ENCODE assay signal across 8 mouse cellular contexts in genomic region chr14:121172065-121173036, GRCm38 (mm10).
A peak's percentile ranks its signal among the peaks of the same experiment; 100 is the strongest.
DNase-seq lines count a peak whose midpoint lies in the region; ATAC-seq and TF ChIP-seq lines count a peak whose summit lies in the region.

No protein-coding gene starts in this region.

- H3K27ac ChIP-seq in lung, postnatal 0 days (ENCODE audit: low read length) = peak overlapping the region; percentile 43; the same call in 1 of the 2 replicates
- H3K27ac ChIP-seq in forebrain, embryonic 14.5 days (ENCODE audit: low read depth, low read length) = peak overlapping the region; percentile 80
- H3K27ac ChIP-seq in midbrain, embryonic 14.5 days (replicated peaks; ENCODE audit: low read depth, low read length) = peak overlapping the region; percentile 77

- H3K27me3 ChIP-seq in lung, postnatal 0 days (replicated peaks; ENCODE audit: insufficient read depth, low read length) = no peaks in the 10 kb centered on the region
- H3K27me3 ChIP-seq in forebrain, embryonic 14.5 days (replicated peaks; ENCODE audit: control insufficient read depth, insufficient read depth, low read length) = no peaks in the 10 kb centered on the region
- no peaks in the 10 kb centered on the region for H3K27me3 ChIP-seq in midbrain, embryonic 14.5 days (ENCODE audit: control insufficient read depth, insufficient read depth, low read length)

- TF ChIP-seq CTCF in lung, postnatal 0 days (IDR thresholded peaks at IDR 0.05) = no peak

- peaks cover 3% of the 10 kb centered on the region; the same call in 1 of the 2 replicates for H3K4me1 ChIP-seq in lung, postnatal 0 days (ENCODE audit: insufficient read depth, low read depth, low read length)
- peaks cover 26% of the 10 kb centered on the region for H3K4me1 ChIP-seq in forebrain, embryonic 14.5 days (ENCODE audit: control insufficient read depth, insufficient read depth, low read length)
- H3K4me1 ChIP-seq in midbrain, embryonic 14.5 days (ENCODE audit: control insufficient read depth, insufficient read depth, low read length) = peaks cover 22% of the 10 kb centered on the region

- no peak overlapping the region for H3K4me2 ChIP-seq in lung, postnatal 0 days (replicated peaks; ENCODE audit: low read depth, low read length)
- peak overlapping the region; percentile 43 for H3K4me2 ChIP-seq in forebrain, embryonic 14.5 days (ENCODE audit: low read length)
- H3K4me2 ChIP-seq in midbrain, embryonic 14.5 days (ENCODE audit: low read length) = peak overlapping the region; percentile 41

- WGBS in lung, postnatal 0 days = 62% methylated on average over 19 of the region's 19 CpGs
- WGBS in forebrain, embryonic 14.5 days = 8% methylated on average over 19 of the region's 19 CpGs
- 38% methylated on average over 19 of the region's 19 CpGs for WGBS in midbrain, embryonic 14.5 days

- H3K9ac ChIP-seq in lung, postnatal 0 days (replicated peaks; ENCODE audit: low read depth) = no peak overlapping the region
- H3K9ac ChIP-seq in forebrain, embryonic 14.5 days (ENCODE audit: low read length) = peak overlapping the region; percentile 43; the same call in 1 of the 2 replicates
- peak overlapping the region; percentile 31 for H3K9ac ChIP-seq in midbrain, embryonic 14.5 days (replicated peaks; ENCODE audit: low read length)

- H3K4me3 ChIP-seq in lung, postnatal 0 days (ENCODE audit: low read depth, low read length) = no peak overlapping the region
- H3K4me3 ChIP-seq in forebrain, embryonic 14.5 days (ENCODE audit: low read depth, low read length) = peak overlapping the region; percentile 11; the same call in 1 of the 2 replicates
- 0 out of 2 replicates have a peak overlapping the region, but pooled peaks have one; percentile 5 for H3K4me3 ChIP-seq in midbrain, embryonic 14.5 days (replicated peaks; ENCODE audit: low read depth, low read length)

- H3K36me3 ChIP-seq in lung, postnatal 0 days (ENCODE audit: insufficient read depth, low read length) = no peaks in the 10 kb centered on the region
- no peaks in the 10 kb centered on the region for H3K36me3 ChIP-seq in forebrain, embryonic 14.5 days (ENCODE audit: control insufficient read depth, insufficient read depth, low read length)
- H3K36me3 ChIP-seq in midbrain, embryonic 14.5 days (ENCODE audit: control insufficient read depth, insufficient read depth, low read length) = no peaks in the 10 kb centered on the region

- 0 out of 2 replicates have a peak, but pooled peaks have one; percentile 28 for ATAC-seq in lung, postnatal 0 days
- peak; percentile 76 for ATAC-seq in forebrain, embryonic 14.5 days
- peak; percentile 76 for ATAC-seq in midbrain, embryonic 14.5 days (ENCODE audit: low FRiP score, low TSS enrichment)
- no peak for ATAC-seq in inflammation-experienced regulatory T-cells, adult 6 months

- peak; percentile 62 for DNase-seq in lung, postnatal 0 days (ENCODE audit: low spot score)
- no peak for DNase-seq in lung, postnatal 25 days (ENCODE audit: low spot score)
- DNase-seq in forebrain, embryonic 14.5 days (ENCODE audit: low spot score) = peak; percentile 83
- DNase-seq in layer of hippocampus, adult 18-20 months (ENCODE audit: low spot score in 2 of 2) = peak; percentile 56 to 74
- DNase-seq in midbrain, embryonic 14.5 days = peak; percentile 74
- no peak for DNase-seq in thymus, postnatal 4 days
- no peak for DNase-seq in yolk sac, embryonic 10.5 days (ENCODE audit: low spot score)

- H3K9me3 ChIP-seq in lung, postnatal 0 days (ENCODE audit: low read length) = no peaks in the 10 kb centered on the region
- no peaks in the 10 kb centered on the region for H3K9me3 ChIP-seq in forebrain, embryonic 14.5 days (replicated peaks; ENCODE audit: control insufficient read depth, low read length)
- H3K9me3 ChIP-seq in midbrain, embryonic 14.5 days (ENCODE audit: control insufficient read depth, low read length) = no peaks in the 10 kb centered on the region

- no peak for TF ChIP-seq EP300 in lung, postnatal 0 days (IDR thresholded peaks at IDR 0.05)

Comparison
In these comparisons a context has a peak if more than half of its experiments do, and no peak if none do; other contexts are left out.
1. DNase-seq: peak in lung, postnatal 0 days (single experiment), forebrain, embryonic 14.5 days (single experiment), layer of hippocampus, adult 18-20 months (2 of 2) and midbrain, embryonic 14.5 days (single experiment); none in lung, postnatal 25 days (single experiment), thymus, postnatal 4 days (single experiment) and yolk sac, embryonic 10.5 days (single experiment).
2. Peak in every context shown above with its lines, with median percentiles within 50 percentile points of each other: H3K27ac ChIP-seq.